Mouse (Mus musculus) monocyte, adult 5-6 weeks (primary cell): ENCODE measurements around the gene Larp4. TPM values are rescaled to one million over a fixed set of nuclear protein-coding genes. Genes with fewer than 3 reads are reported as not detected.

ENCODE experiments used
- ATAC-seq: fragments of 153-309, 156-312 bp; replicated peaks from 2 replicates; pipeline ENCODE4 v1.8.0; 2017; ENCODE audit warnings: mild to moderate bottlenecking; ENCODE audit not compliant: low TSS enrichment, insufficient number of reproducible peaks, severe bottlenecking, poor library complexity, low FRiP score
- total RNA-seq: library from RNA; stranded (forward); fragments of 200-1000, 200-491, 200-594 nt; gene quantifications from 3 replicates; pipeline ENCODE4 v1.2.3, GENCODE M21; 2017

Larp4 gene
- total RNA-seq, 1 experiment from 2014 or later: 49.3 TPM

DNA sequence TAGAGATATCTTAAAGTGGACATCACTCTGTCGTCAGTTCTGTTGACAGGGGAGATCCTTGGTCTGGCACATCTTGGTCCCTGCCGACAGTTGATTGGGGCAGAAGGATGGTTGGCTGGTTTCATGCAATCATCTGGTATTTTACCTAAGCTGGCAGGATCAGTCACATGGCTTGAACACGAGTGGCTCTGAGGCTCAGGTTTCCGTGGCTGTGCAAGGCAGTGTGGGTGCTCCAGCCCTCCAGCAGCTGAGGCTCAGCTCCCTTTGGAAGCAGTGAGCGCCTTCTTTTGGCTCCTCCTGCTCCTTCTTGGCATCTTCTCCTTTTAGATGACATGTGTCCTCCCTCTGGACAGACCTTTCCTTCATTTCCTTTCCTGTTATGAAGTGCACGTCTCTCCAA lies 75.7 kb downstream of the Larp4 start:
- no peak for ATAC-seq

- no peak for ATAC-seq
Observed at GRCm38 (mm10) chr15:100049496-100050087, 79.7 kb downstream of the Larp4 start.

- ATAC-seq: no peak
Observed at GRCm38 (mm10) chr15:100050940-100051339, 81.1 kb downstream of the Larp4 start.

- ATAC-seq: no peak
Observed at GRCm38 (mm10) chr15:100052726-100053125, 82.9 kb downstream of the Larp4 start.

- ATAC-seq: no peak
Observed at GRCm38 (mm10) chr15:100056397-100056908, 86.6 kb downstream of the Larp4 start.

DNA sequence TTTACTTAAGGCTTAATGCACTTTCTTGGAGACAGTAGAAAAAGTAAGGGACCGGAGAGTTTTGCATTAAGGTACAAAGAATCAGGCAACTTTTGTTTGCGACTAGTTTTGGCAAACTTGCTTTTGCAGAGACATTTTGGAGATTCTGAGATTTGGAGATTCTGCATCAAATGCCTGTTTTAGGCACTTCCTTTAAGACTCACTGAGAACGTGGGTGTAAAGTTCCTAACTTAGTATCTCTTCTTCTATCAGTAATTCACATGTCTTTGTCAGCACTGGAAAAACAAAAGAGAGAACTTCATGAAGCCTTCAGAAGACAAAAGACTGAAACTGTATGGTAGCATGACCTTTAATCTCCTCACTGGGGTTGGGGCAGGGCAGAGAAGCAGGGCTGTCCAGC lies 87.8 kb downstream of the Larp4 start:
- no peak for ATAC-seq

DNA sequence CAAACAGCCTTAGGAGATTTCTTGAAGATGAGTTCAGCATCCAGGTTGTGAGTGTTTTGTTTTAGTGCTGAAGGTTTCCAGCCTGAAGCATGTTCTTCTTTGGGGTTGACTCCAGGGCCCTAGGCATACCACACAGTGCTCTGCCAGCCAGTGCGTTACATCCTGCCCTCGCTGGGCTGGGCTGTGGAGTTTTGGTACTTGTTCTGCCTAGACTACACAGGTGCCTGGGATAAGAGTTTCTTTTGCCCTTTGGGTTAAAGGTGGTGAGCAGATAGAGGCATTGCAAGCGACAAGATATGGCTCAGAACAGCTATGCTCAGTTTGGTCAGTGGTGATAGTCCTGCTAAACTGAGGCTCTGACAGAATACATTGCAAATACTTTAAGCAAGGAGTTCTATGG lies 88.3 kb downstream of the Larp4 start:
- no peak for ATAC-seq

GRCm38 (mm10) chr15:100058912-100059311 lies 89.0 kb downstream of the Larp4 start:
- ATAC-seq: no peak

DNA sequence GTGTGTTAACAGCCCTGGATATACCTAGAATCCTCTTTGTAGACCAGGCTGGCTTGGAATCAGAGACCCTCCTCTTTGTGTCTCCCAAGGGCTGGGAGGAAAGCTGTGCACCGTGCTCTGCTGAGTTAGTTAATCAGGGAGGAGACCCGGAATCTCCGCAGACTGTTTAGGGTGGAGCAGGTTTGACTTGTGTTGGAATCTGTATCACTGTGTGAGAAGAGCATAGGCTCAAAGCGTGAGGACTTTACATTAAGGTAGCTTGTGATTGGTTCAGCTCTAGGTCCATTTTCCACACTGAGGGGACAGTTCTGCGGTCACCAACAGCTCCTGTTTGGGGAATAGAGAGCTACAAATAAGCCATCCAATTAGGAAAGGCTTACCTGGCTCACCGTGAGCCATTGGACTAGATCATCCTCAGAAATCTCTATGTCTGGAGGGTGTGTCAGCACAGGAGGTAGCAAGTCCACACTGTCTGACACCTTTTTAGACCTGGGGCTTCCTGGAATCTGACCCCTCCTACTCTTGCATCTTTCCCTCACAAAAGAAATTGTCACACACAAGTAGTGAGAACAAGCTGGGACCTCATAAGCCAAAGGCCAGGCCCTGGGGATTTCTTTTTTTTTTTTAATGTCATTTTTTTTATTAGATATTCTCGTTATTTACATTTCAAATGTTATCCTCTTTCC lies 89.9 kb downstream of the Larp4 start:
- no peak for ATAC-seq

- ATAC-seq: peak; percentile 54
Observed at GRCm38 (mm10) chr15:100060513-100061140, 90.8 kb downstream of the Larp4 start.

DNA sequence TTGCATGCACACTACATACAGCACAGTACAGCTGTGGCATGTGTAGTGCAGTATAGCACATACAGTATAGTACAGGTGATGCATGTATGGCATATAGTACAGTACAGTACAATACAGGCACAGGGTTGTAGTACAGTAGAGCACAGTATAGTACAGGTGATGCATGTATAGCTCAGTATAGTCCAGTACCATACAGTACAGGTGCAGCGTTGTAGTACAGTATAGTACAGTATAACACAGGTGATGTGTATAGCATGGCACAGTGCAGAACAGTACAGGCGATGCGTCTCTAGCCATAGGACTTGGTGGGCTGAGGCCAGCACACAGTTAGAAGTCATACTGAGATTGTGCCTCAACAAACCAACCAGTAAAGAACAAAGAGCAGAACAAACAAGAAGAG lies 91.5 kb downstream of the Larp4 start:
- peak; percentile 33; the same call in 1 of the 2 replicates for ATAC-seq

DNA sequence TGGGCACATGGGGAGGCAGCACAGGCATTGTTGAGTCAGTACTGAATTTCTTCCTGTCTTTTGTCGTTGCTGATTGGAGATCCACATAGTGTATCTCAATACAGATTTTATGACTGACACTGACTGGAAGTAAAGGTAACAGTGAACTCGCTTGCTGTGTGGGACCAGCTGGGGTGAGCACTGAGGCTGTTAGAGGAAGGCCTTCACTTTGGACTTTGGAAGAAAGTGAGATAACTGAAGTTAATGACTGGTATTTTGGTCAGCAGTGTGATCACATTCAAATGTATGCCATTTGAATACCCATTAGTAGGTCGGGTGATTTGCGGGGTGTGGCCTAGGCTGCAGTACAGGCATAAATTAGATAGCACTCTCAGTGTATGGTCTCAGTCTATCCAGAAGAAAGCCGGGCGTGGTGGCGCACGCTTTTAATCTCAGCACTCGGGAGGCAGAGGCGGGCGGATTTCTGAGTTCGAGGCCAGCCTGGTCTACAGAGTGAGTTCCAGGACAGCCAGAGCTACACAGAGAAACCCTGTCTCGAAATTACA lies 93.4 kb downstream of the Larp4 start:
- ATAC-seq: no peak

Other genes starting within 250 kb of the Larp4 start
- 33.2 to 55.3 TPM (median 34.4 TPM) in 3 replicates for gene Cox14, start 244.4 kb upstream of the Larp4 start, total RNA-seq
- gene Cers5, start 197.2 kb upstream of the Larp4 start, total RNA-seq: 56.2 to 67.9 TPM (median 57.5 TPM) in 3 replicates
- gene Lima1, start 94.6 kb upstream of the Larp4 start, total RNA-seq: 21.8 to 31.4 TPM (median 27.4 TPM) in 3 replicates
- gene Fam186a, start 3.0 kb upstream of the Larp4 start, total RNA-seq: not detected in 3 replicates
- gene Dip2b, start 68.6 kb downstream of the Larp4 start, total RNA-seq: 11.9 to 22.4 TPM (median 12.8 TPM) in 3 replicates